Mouse (Mus musculus) C2C12 (cell line): ENCODE measurements around the gene Pard6a. TPM values are rescaled to one million over a fixed set of nuclear protein-coding genes. Genes with fewer than 3 reads are reported as not detected.

Experiments used
- H3K27me3 ChIP-seq: one replicate; pipeline ENCODE4 v1.6.1; 2011; ENCODE audit not compliant: control insufficient read depth, insufficient read depth, insufficient read length
- H3K36me3 ChIP-seq: one replicate; pipeline ENCODE4 v1.6.1; 2011; ENCODE audit not compliant: control insufficient read depth, insufficient read depth
- H3K4me3 ChIP-seq: one replicate; pipeline ENCODE4 v1.5.1; 2011; ENCODE audit warnings: mild to moderate bottlenecking, control low read depth; ENCODE audit not compliant: poor library complexity, insufficient read depth, severe bottlenecking
- H3K79me2 ChIP-seq: one replicate; pipeline ENCODE4 v1.6.1; 2011; ENCODE audit not compliant: control insufficient read depth, insufficient read depth
- H3K79me3 ChIP-seq: one replicate; pipeline ENCODE4 v1.6.1; 2011; ENCODE audit warnings: low read depth, control low read depth
- H3ac ChIP-seq: one replicate; pipeline ENCODE3; 2011; ENCODE audit warnings: low read depth; ENCODE audit not compliant: control insufficient read depth, insufficient read length
- CEBPB ChIP-seq: IDR thresholded peaks from one replicate; pipeline ENCODE4 v1.6.1; 2011; ENCODE audit warnings: low read depth, mild to moderate bottlenecking, control low read depth, moderate library complexity
- CTCF ChIP-seq: IDR thresholded peaks from one replicate; pipeline ENCODE4 v1.5.1; 2011; ENCODE audit not compliant: control insufficient read depth, insufficient read depth, insufficient read length
- FOSL1 ChIP-seq: IDR thresholded peaks from one replicate; pipeline ENCODE4 v1.8.0; 2011; ENCODE audit warnings: mild to moderate bottlenecking, low read length; ENCODE audit not compliant: poor library complexity, insufficient read depth, severe bottlenecking
- MAX ChIP-seq: IDR thresholded peaks from one replicate; pipeline ENCODE4 v1.6.1; 2011; ENCODE audit warnings: mild to moderate bottlenecking, control low read depth
- MYOD1 ChIP-seq: IDR thresholded peaks from one replicate; pipeline ENCODE4 v1.6.1; 2011; ENCODE audit warnings: low read depth; ENCODE audit not compliant: control insufficient read depth, insufficient read length
- MYOG ChIP-seq: IDR thresholded peaks from one replicate; pipeline ENCODE4 v1.6.1; 2011; ENCODE audit not compliant: control insufficient read depth, insufficient read length; ENCODE audit errors: extremely low read depth
- USF1 ChIP-seq: IDR thresholded peaks from one replicate; pipeline ENCODE4 v1.6.1; 2011; ENCODE audit warnings: low read depth, mild to moderate bottlenecking, control low read depth, moderate library complexity
- polyA plus RNA-seq: library from polyadenylated mRNA; unstranded; fragments of >200 nt; fragmentation: generic; extraction: Trizol; gene quantifications from one replicate; pipeline ENCODE4 v1.2.1, GENCODE M21; 2012; ENCODE audit warnings: missing spikeins

Gene Pard6a
- polyA plus RNA-seq, 1 experiment: 16.4 TPM

- Histone ChIP-seq H3K79me2 (peaks cover 32% of the 10 kb centered on the region), H3K79me3 (peaks cover 3% of the 10 kb centered on the region), H3ac (no peak overlapping the region), H3K36me3 (no peaks in the 10 kb centered on the region), H3K4me3 (no peak overlapping the region), H3K27me3 (no peaks in the 10 kb centered on the region)
- TF ChIP-seq MYOD1: no peak
- no peak for TF ChIP-seq CTCF
- TF ChIP-seq FOSL1: no peak
- no peak for TF ChIP-seq MAX
- no peak for TF ChIP-seq MYOG
- no peak for TF ChIP-seq USF1
- TF ChIP-seq CEBPB: no peak
Observed at GRCm38 (mm10) chr8:105704146-105704812, 3.3 kb downstream of the Pard6a start.

- no peaks in the 10 kb centered on the region for H3K27me3 ChIP-seq
- no peaks in the 10 kb centered on the region for H3K36me3 ChIP-seq
- no peak overlapping the region for H3K4me3 ChIP-seq
- H3K79me3 ChIP-seq: peaks cover 3% of the 10 kb centered on the region
- TF ChIP-seq CTCF: no peak
- TF ChIP-seq FOSL1: no peak
- no peak for TF ChIP-seq MYOG
- no peak for TF ChIP-seq USF1
- TF ChIP-seq MYOD1: no peak
- no peak for TF ChIP-seq CEBPB
- no peak for TF ChIP-seq MAX
- H3ac ChIP-seq: no peak overlapping the region
- peaks cover 30% of the 10 kb centered on the region for H3K79me2 ChIP-seq
Observed at GRCm38 (mm10) chr8:105704955-105705354, 4.0 kb downstream of the Pard6a start.

GRCm38 (mm10) chr8:105706426-105706825, 5.5 kb downstream of the Pard6a start:
- no peaks in the 10 kb centered on the region for H3K36me3 ChIP-seq
- H3K27me3 ChIP-seq: no peaks in the 10 kb centered on the region
- H3K79me2 ChIP-seq: peaks cover 24% of the 10 kb centered on the region
- H3ac ChIP-seq: no peak overlapping the region
- no peak overlapping the region for H3K4me3 ChIP-seq
- no peak for TF ChIP-seq USF1
- no peak for TF ChIP-seq MYOD1
- TF ChIP-seq FOSL1: no peak
- TF ChIP-seq MYOG: no peak
- no peak for TF ChIP-seq CEBPB
- no peak for TF ChIP-seq CTCF
- TF ChIP-seq MAX: no peak
- H3K79me3 ChIP-seq: peaks cover 1% of the 10 kb centered on the region

- Histone ChIP-seq H3K36me3 (no peaks in the 10 kb centered on the region), H3ac (peak within 1 kb of the TSS; percentile 78), H3K27me3 (no peaks in the 10 kb centered on the region), H3K79me3 (peaks cover 1% of the 10 kb centered on the region), H3K79me2 (peaks cover 24% of the 10 kb centered on the region), H3K4me3 (peak within 1 kb of the TSS; percentile 74)
- TF ChIP-seq USF1 (peak; percentile 32), CEBPB (no peak), CTCF (no peak), MYOG (no peak), MAX (no peak), FOSL1 (no peak), MYOD1 (no peak)
Observed at GRCm38 (mm10) chr8:105707498-105708403, 6.8 kb downstream of the Pard6a start, which contains the start of the genes 4933405L10Rik and Enkd1. 4933405L10Rik (plus strand) TSS chr8:105707655. Enkd1 (minus strand) TSS chr8:105708210.

- no peak for TF ChIP-seq FOSL1
- TF ChIP-seq CTCF: no peak
- TF ChIP-seq CEBPB: no peak
- no peak for TF ChIP-seq MAX
- TF ChIP-seq MYOD1: no peak
- TF ChIP-seq MYOG: no peak
- TF ChIP-seq USF1: no peak
- Histone ChIP-seq H3K79me2 (peaks cover 24% of the 10 kb centered on the region), H3ac (no peak overlapping the region), H3K4me3 (no peak overlapping the region), H3K27me3 (no peaks in the 10 kb centered on the region), H3K36me3 (no peaks in the 10 kb centered on the region), H3K79me3 (peaks cover 1% of the 10 kb centered on the region)
Observed at GRCm38 (mm10) chr8:105708675-105709074, 7.7 kb downstream of the Pard6a start.
